Mouse (Mus musculus) liver, postnatal 0 days (tissue): Measurements from ENCODE around the gene Arpc4.

Experiments used
- CTCF ChIP-seq: sonication (generic); IDR thresholded peaks from 2 replicates; pipeline ENCODE4 v1.5.1; 2016; ENCODE audit warnings: antibody characterized with exemption, low read depth
- EP300 ChIP-seq: IDR thresholded peaks from 2 replicates; pipeline ENCODE4 v1.6.1; 2016; ENCODE audit warnings: antibody characterized with exemption, low read depth, mild to moderate bottlenecking

- TF ChIP-seq EP300 (no peak), CTCF (peak; percentile 89)
Observed at GRCm38 (mm10) chr6:113427397-113427796, 49.5 kb downstream of the Arpc4 start.
